Mouse (Mus musculus) CH12.LX (cell line): ENCODE results near the gene Cuta. TPM values are rescaled to one million over a fixed set of nuclear protein-coding genes. Genes with fewer than 3 reads are reported as not detected.

Source experiments
- DNase-seq: peaks from one replicate; pipeline ENCODE4 v3.0.0-alpha.2; 2013; ENCODE audit errors: extremely low read depth
- H3K27ac ChIP-seq: 2 replicates; pipeline ENCODE4 v1.5.1; 2012; ENCODE audit warnings: low read depth, mild to moderate bottlenecking, control low read depth, moderate library complexity; ENCODE audit not compliant: insufficient read depth
- H3K27me3 ChIP-seq: replicated peaks from 2 replicates; pipeline ENCODE3; 2012; ENCODE audit warnings: inconsistent platforms
- H3K36me3 ChIP-seq, 2 experiments: replicated peaks in 1 of 2; 2 replicates each; pipeline versions ENCODE3 to v1.6.1; 2012; ENCODE audit warnings: inconsistent platforms in 1 of 2, low read length in 1 of 2, mild to moderate bottlenecking in 1 of 2, mixed read lengths in 1 of 2, moderate library complexity in 1 of 2; ENCODE audit not compliant: control insufficient read depth in 1 of 2, insufficient read depth in 1 of 2
- H3K4me1 ChIP-seq, 2 experiments: 2 replicates each; pipeline ENCODE4 v1.6.1; 2012; ENCODE audit warnings: inconsistent platforms in 1 of 2, moderate library complexity in 1 of 2; ENCODE audit not compliant: insufficient read depth in 2 of 2, control insufficient read depth in 1 of 2
- H3K4me2 ChIP-seq: 2 replicates; pipeline ENCODE4 v1.6.1; 2012; ENCODE audit warnings: low read depth, mild to moderate bottlenecking, control low read depth; ENCODE audit not compliant: poor library complexity, insufficient read depth, severe bottlenecking
- H3K4me3 ChIP-seq, 3 experiments: fragments of 150-350 bp in 1 of 3; sonication (generic) in 1 of 3; replicated peaks in 1 of 3; 2 replicates each; pipeline versions ENCODE3 to v1.5.1; 2011 to 2012; ENCODE audit warnings: low read depth in 2 of 3, low read length in 2 of 3, mild to moderate bottlenecking in 2 of 3, moderate library complexity in 2 of 3, control low read depth in 1 of 3, improper control_type of control experiment in 1 of 3, inconsistent platforms in 1 of 3, mixed read lengths in 1 of 3; ENCODE audit not compliant: poor library complexity in 1 of 3
- H3K79me2 ChIP-seq: replicated peaks from 2 replicates; pipeline ENCODE4 v1.6.1; 2012; ENCODE audit warnings: mild to moderate bottlenecking, moderate library complexity; ENCODE audit not compliant: control insufficient read depth, poor library complexity, insufficient read depth, severe bottlenecking; ENCODE audit errors: extremely low read depth
- H3K9ac ChIP-seq: 2 replicates; pipeline ENCODE4 v1.6.1; 2012; ENCODE audit warnings: low read depth, mild to moderate bottlenecking, control low read depth, moderate library complexity; ENCODE audit not compliant: insufficient read depth
- H3K9me3 ChIP-seq: replicated peaks from 2 replicates; pipeline ENCODE3; 2012; ENCODE audit warnings: low read length, inconsistent platforms, mixed read lengths
- BHLHE40 ChIP-seq: IDR thresholded peaks from 2 replicates; pipeline ENCODE4 v1.6.1; 2011; ENCODE audit warnings: mild to moderate bottlenecking, low read depth, low read length, improper control_type of control experiment
- CHD2 ChIP-seq: IDR thresholded peaks from 2 replicates; pipeline ENCODE4 v1.6.1; 2011; ENCODE audit warnings: low read length, improper control_type of control experiment
- CTCF ChIP-seq, 2 experiments: IDR thresholded peaks in 1 of 2; conservative IDR thresholded peaks in 1 of 2; 2 replicates each; pipeline ENCODE4 v1.5.1; 2011 to 2012; ENCODE audit warnings: low read depth in 2 of 2, low read length in 2 of 2, improper control_type of control experiment in 1 of 2, inconsistent platforms in 1 of 2, mild to moderate bottlenecking in 1 of 2, moderate library complexity in 1 of 2
- ELF1 ChIP-seq: IDR thresholded peaks from 2 replicates; pipeline ENCODE4 v1.6.1; 2014; ENCODE audit warnings: low read depth, mild to moderate bottlenecking, inconsistent platforms, low read length, improper control_type of control experiment
- ETS1 ChIP-seq: conservative IDR thresholded peaks from 2 replicates; pipeline ENCODE4 v1.6.1; 2012; ENCODE audit warnings: low read depth, mild to moderate bottlenecking, inconsistent platforms, low read length, improper control_type of control experiment, moderate library complexity
- GABPA ChIP-seq: IDR thresholded peaks from 2 replicates; pipeline ENCODE4 v1.6.1; 2012; ENCODE audit warnings: low read depth, low read length, improper control_type of control experiment, inconsistent platforms; ENCODE audit not compliant: insufficient replicate concordance
- JUN ChIP-seq: IDR thresholded peaks from 2 replicates; pipeline ENCODE4 v1.6.1; 2011; ENCODE audit warnings: low read depth, mild to moderate bottlenecking, low read length, improper control_type of control experiment, moderate library complexity; ENCODE audit not compliant: insufficient read depth
- JUND ChIP-seq: conservative IDR thresholded peaks from 2 replicates; pipeline ENCODE4 v1.6.1; 2011; ENCODE audit warnings: low read depth, low read length, improper control_type of control experiment
- KAT2A ChIP-seq: IDR thresholded peaks from 2 replicates; pipeline ENCODE4 v1.6.1; 2012; ENCODE audit warnings: low read length, improper control_type of control experiment, inconsistent platforms; ENCODE audit not compliant: insufficient replicate concordance
- MAFK ChIP-seq: IDR thresholded peaks from 2 replicates; pipeline ENCODE4 v1.6.1; 2011; ENCODE audit warnings: low read length, improper control_type of control experiment; ENCODE audit not compliant: insufficient replicate concordance
- MAX ChIP-seq: IDR thresholded peaks from 2 replicates; pipeline ENCODE4 v1.6.1; 2011; ENCODE audit warnings: low read length, improper control_type of control experiment
- MAZ ChIP-seq: IDR thresholded peaks from 2 replicates; pipeline ENCODE4 v1.6.1; 2012; ENCODE audit warnings: low read depth, mild to moderate bottlenecking, inconsistent platforms, low read length, improper control_type of control experiment, moderate library complexity
- MXI1 ChIP-seq: IDR thresholded peaks from 2 replicates; pipeline ENCODE4 v1.6.1; 2011; ENCODE audit warnings: mild to moderate bottlenecking, low read depth, low read length, improper control_type of control experiment
- NELFE ChIP-seq: IDR thresholded peaks from 2 replicates; pipeline ENCODE4 v1.6.1; 2011; ENCODE audit warnings: low read depth, low read length, improper control_type of control experiment
- POLR2AphosphoS2 ChIP-seq: IDR thresholded peaks from 2 replicates; pipeline ENCODE4 v1.6.1; 2011; ENCODE audit warnings: low read depth, low read length, improper control_type of control experiment
- SIN3A ChIP-seq: IDR thresholded peaks from 2 replicates; pipeline ENCODE4 v1.6.1; 2012; ENCODE audit warnings: low read length, improper control_type of control experiment, inconsistent platforms
- TBP ChIP-seq: conservative IDR thresholded peaks from 2 replicates; pipeline ENCODE4 v1.6.1; 2011; ENCODE audit warnings: low read depth, low read length, improper control_type of control experiment
- UBTF ChIP-seq: IDR thresholded peaks from 2 replicates; pipeline ENCODE4 v1.6.1; 2012; ENCODE audit warnings: low read depth, mild to moderate bottlenecking, inconsistent platforms, low read length, improper control_type of control experiment, moderate library complexity
- USF1 ChIP-seq: IDR thresholded peaks from 2 replicates; pipeline ENCODE4 v1.6.1; 2014; ENCODE audit warnings: low read depth, mild to moderate bottlenecking, inconsistent platforms, low read length, improper control_type of control experiment
- USF2 ChIP-seq: conservative IDR thresholded peaks from 2 replicates; pipeline ENCODE4 v1.6.1; 2011; ENCODE audit warnings: low read depth, low read length, improper control_type of control experiment
- ZC3H11A ChIP-seq: IDR thresholded peaks from 2 replicates; pipeline ENCODE4 v1.6.1; 2012; ENCODE audit warnings: low read depth, mild to moderate bottlenecking, inconsistent platforms, low read length, improper control_type of control experiment
- ZKSCAN1 ChIP-seq: IDR thresholded peaks from 2 replicates; pipeline ENCODE4 v1.6.1; 2012; ENCODE audit warnings: low read depth, inconsistent platforms, low read length, improper control_type of control experiment, borderline replicate concordance
- dilution Hi-C: fragments of 300-500 bp; cut with MboI; formaldehyde crosslinking; loops from 2 replicates; pipeline ENCODE4 v1.14.3; 2020; ENCODE audit warnings: low sequenced_read_pairs; ENCODE audit not compliant: extremely low pct_unique_long_range_greater_than_20kb, extremely low pct_ligation_motif_present
- in situ Hi-C: fragments of 300-500 bp; cut with MboI; formaldehyde crosslinking; loops from 3 replicates; pipeline ENCODE4 v1.14.3; 2019; ENCODE audit warnings: low sequenced_read_pairs, low pct_ligation_motif_present, low pct_unique_long_range_greater_than_20kb, mixed read lengths
- polyA plus RNA-seq: library from polyadenylated mRNA; unstranded; fragments of >175 nt; gene quantifications from 2 replicates; pipeline ENCODE4 v1.2.1, GENCODE M21; 2012; ENCODE audit warnings: low read depth; ENCODE audit not compliant: insufficient read length
- total RNA-seq, 2 experiments: library from RNA; depleted of rRNA; stranded (reverse); fragments of 300-350 nt in 1 of 2; fragments of >200 nt in 1 of 2; gene quantifications; 2 replicates each; pipeline ENCODE4 v1.2.3; 2012 to 2014

The Cuta gene
- total and polyA plus RNA-seq, 3 experiments: 30.5 to 121 (median 34.6) TPM

GRCm38 (mm10) chr17:26893492-26893891 lies 45.9 kb downstream of the Cuta start:
- H3K79me2 ChIP-seq: no peaks in the 10 kb centered on the region
- peaks cover 2 to 10% of the 10 kb centered on the region in 2 experiments; a peak in 2 of 4 replicates for H3K4me1 ChIP-seq
- no peaks in the 10 kb centered on the region for H3K27me3 ChIP-seq
- TF ChIP-seq ZKSCAN1 (no peak), UBTF (no peak), MXI1 (no peak), MAX (no peak), BHLHE40 (no peak), GABPA (no peak), ETS1 (no peak), POLR2AphosphoS2 (no peak), MAFK (no peak), ZC3H11A (no peak), KAT2A (no peak), CHD2 (no peak), NELFE (no peak), MAZ (no peak), ELF1 (no peak), CTCF (conservative IDR thresholded peaks at IDR 0.05 in 1 of 2, IDR thresholded peaks at IDR 0.05 in 1 of 2; ENCODE audit: low read depth in 2 of 2, low read length in 2 of 2) (no peak)
- TF ChIP-seq, all 38 proteins: peak for 0
- H3K9ac ChIP-seq: no peak overlapping the region
- no peak overlapping the region for H3K27ac ChIP-seq
- dilution Hi-C loops (no loop called here), in situ Hi-C loops (no loop called here)
- H3K4me2 ChIP-seq: no peak overlapping the region
- no peak for DNase-seq
- no peaks in the 10 kb centered on the region for H3K36me3 ChIP-seq
- H3K4me3 ChIP-seq: no peak overlapping the region
- H3K9me3 ChIP-seq: peaks cover 9% of the 10 kb centered on the region

DNA sequence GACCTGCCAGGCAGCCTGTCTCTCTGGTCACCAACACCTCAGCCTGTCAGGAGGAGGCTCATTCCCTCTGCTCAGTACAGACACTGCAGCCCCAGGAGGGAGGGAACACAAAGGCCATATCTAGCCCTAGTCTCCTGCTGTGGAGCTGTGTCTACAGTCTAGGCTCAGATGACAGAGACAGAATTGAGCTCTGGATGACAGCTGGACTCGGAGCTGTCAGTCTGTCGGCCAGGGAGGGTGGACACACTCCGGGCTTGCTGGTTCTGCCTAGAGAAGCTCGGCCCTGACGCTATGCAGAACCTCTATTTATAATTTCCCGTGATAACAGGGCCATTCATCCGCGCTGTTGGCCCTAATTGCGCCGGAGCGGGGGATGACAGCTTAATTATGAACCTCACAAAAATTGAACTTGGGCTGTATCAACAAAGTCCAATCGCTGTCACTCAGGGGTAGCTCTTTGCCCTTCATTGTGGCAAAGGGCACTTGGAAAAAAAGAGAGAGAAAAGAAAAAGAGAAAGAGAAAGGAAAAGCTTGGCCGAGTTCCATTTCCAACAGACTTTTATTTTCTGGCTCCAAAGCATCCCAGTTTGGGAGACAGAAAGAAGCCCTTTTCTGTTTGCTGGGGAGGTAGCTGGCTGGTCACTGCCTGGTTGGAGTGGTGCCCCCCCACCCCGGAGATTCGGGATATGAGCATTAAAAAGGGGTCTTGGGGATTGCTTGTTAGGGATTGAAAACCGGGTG lies 46.6 kb downstream of the Cuta start:
- no peak for TF ChIP-seq JUND
- no peak for TF ChIP-seq TBP
- TF ChIP-seq USF2: no peak
- no peak for TF ChIP-seq CTCF (conservative IDR thresholded peaks at IDR 0.05 in 1 of 2, IDR thresholded peaks at IDR 0.05 in 1 of 2; ENCODE audit: low read depth in 2 of 2, low read length in 2 of 2)
- no peak for TF ChIP-seq MAZ
- no peak for TF ChIP-seq JUN
- no peak for TF ChIP-seq SIN3A
- no peak for TF ChIP-seq USF1
- in situ Hi-C loops (no loop called here), dilution Hi-C loops (no loop called here)
- no peak overlapping the region for H3K4me2 ChIP-seq
- no peaks in the 10 kb centered on the region for H3K27me3 ChIP-seq
- H3K9ac ChIP-seq: no peak overlapping the region
- H3K4me3 ChIP-seq: no peak overlapping the region
- H3K27ac ChIP-seq: no peak overlapping the region
- peaks cover 9% of the 10 kb centered on the region for H3K9me3 ChIP-seq
- peaks cover 2 to 17% of the 10 kb centered on the region in 2 experiments; a peak in 2 of 4 replicates for H3K4me1 ChIP-seq
- DNase-seq: no peak
- H3K36me3 ChIP-seq: no peaks in the 10 kb centered on the region
- no peaks in the 10 kb centered on the region for H3K79me2 ChIP-seq
